Mouse (Mus musculus) urinary bladder, postnatal 25 days (tissue): ENCODE measurements at regions not wholly inside any gene's neighbourhood (a gene's known extent, or its start where the extent isn't known, plus 50 kb on each side); places are given as distances from the start of the nearest gene placed in this dataset.

Experiments
- DNase-seq: peaks from one replicate; pipeline ENCODE4 v3.0.0; 2022; ENCODE audit warnings: low spot score

- DNase-seq, result no peak
Measured at GRCm38 (mm10) chr14:76868831-76869230, 167.7 kb upstream of the Ccdc122 start.

- no peak for DNase-seq
Measured at GRCm38 (mm10) chr14:76868131-76868530, 168.4 kb upstream of the Ccdc122 start.

DNA sequence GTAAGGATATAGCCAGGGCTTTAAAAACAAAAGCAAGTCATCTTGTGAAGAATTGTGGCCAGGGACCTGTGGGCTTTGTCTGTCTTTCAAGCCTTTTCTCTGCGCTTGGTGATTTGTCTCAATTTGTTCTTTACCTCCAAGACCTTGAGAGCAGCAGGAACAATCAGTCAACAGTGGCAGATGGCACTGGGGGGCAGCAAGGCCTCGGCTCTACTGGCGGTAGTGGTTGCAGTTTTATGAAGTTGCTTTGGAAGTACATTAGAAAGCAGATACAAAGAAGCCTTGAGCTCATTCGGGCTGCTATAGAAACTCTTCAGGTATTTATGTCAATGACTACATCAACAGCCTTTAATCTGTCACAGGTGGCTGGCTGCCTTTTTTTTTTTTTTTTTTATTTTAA is 171.9 kb upstream of the Ccdc122 start:
- DNase-seq, result no peak

GRCm38 (mm10) chr14:76863035-76863706 is 173.4 kb upstream of the Ccdc122 start:
- no peak for DNase-seq

- DNase-seq, result no peak
Measured at GRCm38 (mm10) chr14:76858396-76858795, 178.2 kb upstream of the Ccdc122 start.

GRCm38 (mm10) chr14:76857196-76857773 is 179.3 kb upstream of the Ccdc122 start:
- DNase-seq, result no peak

DNA sequence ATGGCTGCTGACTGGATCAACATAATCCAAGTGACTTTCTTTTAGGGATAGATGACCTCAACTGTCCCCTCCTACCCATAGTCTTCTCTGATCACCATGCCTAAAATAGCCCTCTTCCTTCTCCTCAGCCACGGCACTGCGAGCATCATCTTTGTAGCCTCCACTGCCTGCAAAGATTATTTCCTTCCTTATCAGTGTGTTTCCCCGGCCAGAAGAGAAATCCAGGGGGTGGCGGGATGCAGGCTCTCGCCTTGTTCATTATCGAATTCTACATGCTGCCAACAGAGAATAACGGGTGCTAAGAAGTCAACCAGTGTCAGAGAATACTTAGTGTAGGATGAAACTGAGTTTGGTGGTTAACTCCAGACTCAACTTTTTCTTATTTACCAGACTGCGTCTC is 180.0 kb upstream of the Ccdc122 start:
- no peak for DNase-seq

DNA sequence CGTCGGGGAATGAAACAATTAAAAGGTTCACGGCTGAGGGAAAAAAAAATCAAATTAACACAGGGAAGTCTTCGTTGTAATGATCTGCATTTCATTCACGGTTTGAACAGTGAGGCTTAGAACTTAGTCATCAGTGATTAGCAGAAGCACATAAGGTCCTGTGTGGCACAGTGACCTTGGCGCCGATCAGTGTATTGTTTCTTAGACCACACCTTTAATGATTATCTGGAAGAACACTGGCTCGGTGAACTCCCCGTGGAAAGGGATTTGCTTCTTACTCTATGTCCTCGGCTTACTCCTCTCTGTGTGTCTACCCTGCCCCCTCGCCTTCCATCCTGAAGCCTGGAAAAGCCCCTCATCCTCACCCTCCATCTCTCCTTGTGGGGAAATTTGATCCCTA is 181.6 kb upstream of the Ccdc122 start:
- no peak for DNase-seq

DNA sequence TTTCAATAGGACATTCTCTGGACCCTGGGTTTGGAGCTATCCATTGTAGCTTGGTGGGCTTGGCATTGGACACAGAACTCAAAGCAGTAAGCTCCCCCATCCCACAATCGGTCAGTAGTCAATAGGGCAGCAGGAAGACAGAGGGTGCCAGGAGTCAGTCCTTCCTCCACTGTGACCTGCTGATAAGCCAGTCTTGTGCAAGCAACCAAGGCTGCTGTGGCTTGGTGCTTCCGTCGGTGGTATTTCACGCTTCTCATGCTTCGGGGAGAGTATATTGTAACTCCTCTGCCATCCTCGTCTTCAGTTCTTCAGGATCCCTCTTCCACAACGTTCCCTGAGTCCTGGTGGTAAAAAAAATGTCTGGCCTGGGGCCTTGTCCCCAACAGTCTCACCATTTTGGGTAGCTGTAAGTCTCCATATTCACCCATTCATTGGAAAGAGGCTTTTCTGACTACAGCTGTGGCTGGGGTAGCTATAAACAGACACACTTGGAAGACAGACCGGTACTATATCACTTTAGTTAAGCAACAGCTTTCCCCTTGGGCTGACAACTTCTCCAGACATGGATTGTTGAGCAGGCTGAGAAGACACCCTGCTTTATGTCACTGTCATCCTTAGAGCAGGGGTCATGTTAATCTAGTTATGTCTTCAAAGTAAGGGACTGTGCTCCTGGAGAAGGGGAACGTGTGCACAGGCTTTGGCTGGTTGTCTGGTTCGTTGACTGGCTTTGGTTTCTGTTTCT is 184.9 kb upstream of the Ccdc122 start:
- DNase-seq, result no peak

DNA sequence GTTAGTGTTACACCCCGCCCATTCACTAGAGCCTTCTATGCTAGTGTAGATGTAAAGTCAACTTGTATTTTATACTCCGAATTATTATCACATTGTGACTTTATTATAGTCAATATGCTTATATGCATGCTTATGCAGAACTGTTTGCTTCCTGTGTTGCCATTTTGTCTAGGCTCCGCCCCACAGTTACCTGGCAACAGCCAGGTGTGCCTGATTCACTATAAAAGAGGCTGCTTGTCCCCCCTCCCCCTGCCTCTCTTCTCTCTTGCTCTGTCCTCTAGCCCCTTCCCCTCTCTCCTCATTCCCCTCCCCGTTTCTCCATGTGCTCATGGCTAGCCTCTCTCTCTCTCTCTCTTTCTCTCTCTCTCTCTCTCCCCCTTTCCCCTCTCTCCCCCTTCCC is 185.9 kb upstream of the Ccdc122 start:
- DNase-seq, result no peak

- no peak for DNase-seq
Measured at GRCm38 (mm10) chr14:76850051-76850450, 186.5 kb upstream of the Ccdc122 start.

- DNase-seq, result no peak
Measured at GRCm38 (mm10) chr14:76849636-76850035, 186.9 kb upstream of the Ccdc122 start.

DNA sequence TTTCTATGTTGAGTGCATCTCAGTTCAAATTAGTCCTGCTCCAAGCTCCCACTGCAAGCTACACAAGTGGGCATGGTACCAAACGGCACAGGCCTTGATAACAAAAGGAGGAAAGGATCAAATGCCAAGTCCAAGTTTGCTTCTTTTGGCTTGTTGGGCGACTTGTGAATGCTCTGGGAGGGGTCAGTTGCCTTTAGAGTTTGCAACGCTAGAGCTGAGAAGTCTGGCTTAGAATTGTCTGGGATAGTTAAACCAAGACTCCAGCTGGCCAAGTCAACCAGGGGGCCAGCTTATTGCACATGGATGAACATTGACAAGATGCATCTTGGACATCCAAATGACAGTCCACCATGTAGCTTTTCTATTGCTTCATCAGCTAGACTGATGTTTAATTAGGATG is 187.5 kb upstream of the Ccdc122 start:
- DNase-seq, result no peak

DNA sequence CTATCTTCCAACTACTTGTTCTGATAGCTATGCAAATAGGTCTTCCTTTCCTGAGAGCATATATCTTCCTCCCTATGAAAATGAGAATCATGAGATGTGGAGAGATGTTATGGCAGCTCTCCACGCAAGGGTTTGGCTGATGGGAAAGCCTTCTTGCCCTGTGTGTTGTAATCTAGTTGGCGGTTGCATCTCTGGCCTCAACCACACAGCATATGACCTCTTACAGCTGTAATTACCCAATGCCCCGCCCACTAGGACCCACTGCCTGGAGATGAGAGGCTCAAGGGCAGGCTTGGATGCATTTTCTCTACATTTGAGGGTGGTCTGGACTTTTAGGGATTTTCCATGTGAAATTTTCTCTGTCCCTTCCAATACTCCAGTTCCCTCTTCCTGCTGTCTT is 190.9 kb upstream of the Ccdc122 start:
- no peak for DNase-seq

DNA sequence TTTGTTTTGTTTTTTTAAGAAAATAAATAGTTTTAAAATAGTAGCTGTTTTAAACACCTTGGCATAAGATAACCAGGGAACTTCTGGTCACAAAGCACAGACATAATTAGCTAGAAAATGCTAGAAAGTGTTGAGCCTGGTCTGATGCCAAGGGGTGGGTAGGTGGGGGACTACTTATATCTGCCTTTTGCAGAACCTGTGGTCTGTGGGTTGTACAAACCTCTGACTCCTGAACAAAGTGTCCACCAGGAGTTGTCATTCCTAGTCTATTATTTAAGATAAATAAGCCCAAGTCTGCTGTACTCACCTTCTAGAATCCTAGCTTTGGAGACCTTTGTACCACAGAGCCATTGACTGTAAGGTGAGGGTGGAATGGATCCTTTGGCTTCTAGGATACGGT is 191.9 kb upstream of the Ccdc122 start:
- no peak for DNase-seq

DNA sequence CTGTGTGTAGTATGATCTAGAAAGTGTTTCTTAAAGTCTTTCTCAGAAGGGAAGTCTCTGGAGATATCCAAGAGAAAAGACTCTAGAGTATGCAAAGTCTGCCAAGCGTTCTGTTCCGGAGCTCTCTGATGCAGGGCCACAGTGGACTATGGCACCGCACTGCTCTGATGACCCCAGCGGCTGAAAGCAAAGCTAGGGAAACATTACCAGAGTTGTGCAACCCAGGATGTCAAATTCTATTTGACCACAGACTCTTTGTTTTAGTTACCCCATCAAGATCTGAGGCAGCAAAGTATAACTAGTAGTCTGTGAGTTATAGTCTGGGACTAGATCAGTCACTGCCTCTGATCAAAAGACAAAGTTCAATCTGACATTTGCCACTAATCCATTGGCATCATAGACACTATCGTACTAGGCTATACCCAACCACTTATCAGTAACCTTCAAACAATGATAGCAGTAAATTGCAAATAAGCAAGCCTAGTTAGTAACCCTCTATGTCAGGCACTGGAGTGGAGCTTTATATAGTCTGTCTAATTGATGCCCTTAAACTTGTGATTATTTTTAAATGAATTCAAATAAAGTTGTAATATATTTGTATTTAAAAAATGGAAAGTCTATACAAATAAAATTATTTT is 198.9 kb upstream of the Ccdc122 start:
- DNase-seq, result no peak

- DNase-seq, result no peak
Measured at GRCm38 (mm10) chr14:76836926-76837516, 199.6 kb upstream of the Ccdc122 start.

GRCm38 (mm10) chr14:76836271-76836670 is 200.3 kb upstream of the Ccdc122 start:
- DNase-seq, result no peak

DNA sequence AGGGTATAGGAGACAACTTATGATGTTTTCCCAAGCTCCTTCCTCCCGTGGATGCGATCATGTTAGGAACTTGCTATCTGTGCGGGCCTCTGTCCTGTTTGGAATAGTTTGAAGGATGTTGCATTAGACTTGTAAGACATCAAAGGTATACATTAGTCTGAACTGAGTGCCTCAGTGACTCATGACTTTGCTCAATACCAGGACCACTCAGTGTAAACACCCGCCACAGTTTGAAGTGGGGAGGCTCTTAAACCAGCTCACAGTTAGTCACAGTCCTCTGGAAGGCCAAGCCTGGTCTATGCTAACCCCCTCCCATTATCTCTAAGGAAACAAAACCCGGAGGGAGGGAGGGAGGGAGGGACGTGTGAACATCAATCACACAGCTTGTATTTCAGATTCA is 202.5 kb upstream of the Ccdc122 start:
- DNase-seq, result no peak

DNA sequence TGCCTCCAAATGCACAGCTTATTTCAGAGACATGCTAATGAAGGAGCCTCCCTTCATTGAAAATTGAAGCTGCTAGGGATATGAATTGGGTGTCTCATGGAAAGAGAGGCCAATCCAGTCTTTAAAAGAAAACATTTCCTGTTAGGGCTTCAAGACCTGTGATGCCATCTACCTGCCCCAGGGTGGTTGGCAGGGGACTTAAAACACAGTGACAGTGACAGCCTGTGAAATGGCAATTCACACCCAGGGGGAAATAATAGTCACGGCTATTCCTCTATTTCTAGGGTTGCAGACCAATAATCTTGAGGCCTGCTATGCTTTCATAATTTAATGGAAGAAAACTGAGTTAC is 207.4 kb upstream of the Ccdc122 start:
- DNase-seq, result no peak

GRCm38 (mm10) chr14:76828453-76829160 is 208.0 kb upstream of the Ccdc122 start:
- DNase-seq, result no peak

DNA sequence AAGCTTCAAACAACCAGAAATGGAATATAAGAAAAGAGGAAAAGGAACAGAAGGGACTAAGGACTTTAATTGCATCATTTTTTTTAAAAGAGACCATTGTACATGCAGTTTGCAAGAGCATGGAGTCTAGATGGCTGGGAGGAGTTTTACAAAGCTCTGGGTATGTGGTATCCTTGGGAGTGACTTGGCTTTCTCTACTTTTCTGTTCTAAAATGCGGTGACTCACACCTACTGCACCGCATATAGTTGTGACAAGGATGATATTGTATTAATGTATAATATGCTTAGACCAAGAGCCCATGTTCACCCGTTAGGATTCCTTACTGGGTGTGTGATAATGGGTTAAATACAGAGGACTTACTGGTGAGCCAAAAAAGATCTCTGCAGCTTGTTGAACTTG is 212.5 kb upstream of the Ccdc122 start:
- DNase-seq, result no peak
